Mouse (Mus musculus): ENCODE measurements around the gene Runx2. TPM values are rescaled to one million over a fixed set of nuclear protein-coding genes. Genes with fewer than 3 reads are reported as not detected.

Runx2 gene
- total and polyA plus RNA-seq, 3 experiments = not detected

DNA sequence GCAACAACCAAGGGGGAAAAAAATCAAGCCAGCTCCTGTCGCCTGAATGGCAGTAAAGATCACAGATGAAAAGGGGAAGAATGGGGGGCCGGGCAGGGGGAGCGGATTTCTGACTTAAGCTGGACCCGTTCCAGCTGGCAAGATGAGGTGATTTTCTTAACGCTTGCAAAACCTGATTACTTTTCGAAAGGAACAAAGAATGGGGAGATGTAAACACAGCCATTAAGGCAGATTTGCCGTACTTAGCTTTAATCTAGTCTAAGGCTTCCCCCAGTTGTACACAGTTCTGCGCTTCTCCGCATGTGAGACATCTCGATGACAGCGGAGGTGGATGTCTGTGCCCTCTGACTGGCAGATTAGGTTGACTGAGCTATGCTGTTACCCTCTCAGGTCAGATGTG is 144.6 kb downstream of the Runx2 start:
- Histone ChIP-seq H3K79me2 (ENCODE audit: control insufficient read depth, insufficient read depth, low read length, poor library complexity) (no peaks in the 10 kb centered on the region), H3K9ac (ENCODE audit: control insufficient read depth, low read depth, low read length, poor library complexity, severe bottlenecking) (no peak overlapping the region), H3K9me3 (replicated peaks; ENCODE audit: insufficient read depth, low read length) (no peaks in the 10 kb centered on the region), H3K27ac (ENCODE audit: control insufficient read depth, low read depth, low read length) (no peak overlapping the region), H3K4me1 (ENCODE audit: control insufficient read depth in 1 of 2, insufficient read depth in 2 of 2, low read length in 2 of 2) (peaks cover 4 to 16% of the 10 kb centered on the region in 2 experiments), H3K4me3 (ENCODE audit: control insufficient read depth in 1 of 2, insufficient read depth in 1 of 2, low read depth in 2 of 2, low read length in 2 of 2) (no peak overlapping the region), H3K27me3 (ENCODE audit: control insufficient read depth in 1 of 2, insufficient read depth in 2 of 2, low read length in 2 of 2) (no peaks in the 10 kb centered on the region), H3K36me3 (ENCODE audit: control insufficient read depth in 1 of 2, insufficient read depth in 2 of 2, low read length in 2 of 2) (peaks cover 0 to 3% of the 10 kb centered on the region in 2 experiments; a peak in 2 of 4 replicates)
- TF ChIP-seq EP300 (IDR thresholded peaks at IDR 0.05; ENCODE audit: low read depth in 1 of 2, low read length in 2 of 2) (peak; percentile 46 to 56), CHD1 (IDR thresholded peaks at IDR 0.05; ENCODE audit: low read depth, low read length) (no peak), MAZ (IDR thresholded peaks at IDR 0.05; ENCODE audit: low read depth, low read length) (0 out of 2 replicates have a peak, but pooled peaks have one; percentile 47), TCF12 (IDR thresholded peaks at IDR 0.05; ENCODE audit: low read depth, low read length) (peak; percentile 34; the same call in 1 of the 2 replicates), RCOR1 (IDR thresholded peaks at IDR 0.05; ENCODE audit: low read depth, low read length) (peak; percentile 84), TAL1 (IDR thresholded peaks at IDR 0.05; ENCODE audit: low read length) (no peak), ETS1 (IDR thresholded peaks at IDR 0.05; ENCODE audit: low read depth, low read length) (peak; percentile 51; the same call in 1 of the 2 replicates), ZNF384 (IDR thresholded peaks at IDR 0.05; ENCODE audit: low read depth, low read length) (peak; percentile 28; the same call in 1 of the 2 replicates)
- peak; percentile 67 for DNase-seq (ENCODE audit: low read depth, low spot score)

DNA sequence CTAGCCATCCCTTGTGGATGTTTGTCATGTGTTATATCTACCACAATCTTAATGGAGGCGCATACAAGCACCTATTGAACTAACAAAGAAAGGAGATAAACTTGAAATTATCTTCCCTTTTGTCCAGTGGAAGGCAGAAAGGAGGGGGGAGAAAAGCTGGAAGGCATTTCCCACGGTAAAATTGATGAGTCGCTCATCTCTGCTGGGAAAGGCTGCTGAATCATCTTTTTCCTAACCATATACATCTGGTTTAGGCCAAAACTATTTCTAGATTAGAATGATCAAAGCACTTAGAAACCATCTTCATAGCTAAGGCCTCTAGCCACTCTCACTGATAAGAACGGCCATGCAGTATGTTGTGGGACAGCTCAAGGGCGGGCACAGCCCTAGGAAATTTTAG is 147.3 kb downstream of the Runx2 start:
- DNase-seq (ENCODE audit: low read depth, low spot score) = no peak
- Histone ChIP-seq H3K79me2 (ENCODE audit: control insufficient read depth, insufficient read depth, low read length, poor library complexity) (no peaks in the 10 kb centered on the region), H3K27ac (ENCODE audit: control insufficient read depth, low read depth, low read length) (no peak overlapping the region), H3K9me3 (replicated peaks; ENCODE audit: insufficient read depth, low read length) (no peaks in the 10 kb centered on the region), H3K9ac (ENCODE audit: control insufficient read depth, low read depth, low read length, poor library complexity, severe bottlenecking) (no peak overlapping the region), H3K4me3 (ENCODE audit: control insufficient read depth in 1 of 2, insufficient read depth in 1 of 2, low read depth in 2 of 2, low read length in 2 of 2) (no peak overlapping the region), H3K4me1 (ENCODE audit: control insufficient read depth in 1 of 2, insufficient read depth in 2 of 2, low read length in 2 of 2) (peaks cover 4 to 13% of the 10 kb centered on the region in 2 experiments), H3K27me3 (ENCODE audit: control insufficient read depth in 1 of 2, insufficient read depth in 2 of 2, low read length in 2 of 2) (no peaks in the 10 kb centered on the region; a peak in 1 of 4 replicates), H3K36me3 (ENCODE audit: control insufficient read depth in 1 of 2, insufficient read depth in 2 of 2, low read length in 2 of 2) (peaks cover 0 to 3% of the 10 kb centered on the region in 2 experiments; a peak in 2 of 4 replicates)
- no peak for TF ChIP-seq SIN3A (IDR thresholded peaks at IDR 0.05; ENCODE audit: low read length)
- TF ChIP-seq USF1 (IDR thresholded peaks at IDR 0.05; ENCODE audit: low read depth, low read length) = no peak
- TF ChIP-seq CHD1 (IDR thresholded peaks at IDR 0.05; ENCODE audit: low read depth, low read length) = no peak
- no peak for TF ChIP-seq POLR2A (IDR thresholded peaks at IDR 0.05; ENCODE audit: control insufficient read depth in 1 of 2, insufficient read depth in 1 of 2, low read depth in 1 of 2, low read length in 2 of 2, poor library complexity in 1 of 2)
- TF ChIP-seq MAZ (IDR thresholded peaks at IDR 0.05; ENCODE audit: low read depth, low read length) = no peak
- TF ChIP-seq ELF1 (IDR thresholded peaks at IDR 0.05; ENCODE audit: low read depth, low read length) = no peak
- no peak for TF ChIP-seq HCFC1 (IDR thresholded peaks at IDR 0.05; ENCODE audit: low read depth, low read length)
- no peak for TF ChIP-seq JUND (IDR thresholded peaks at IDR 0.05; ENCODE audit: low read depth, low read length)
- no peak for TF ChIP-seq TCF12 (IDR thresholded peaks at IDR 0.05; ENCODE audit: low read depth, low read length)
- TF ChIP-seq GATA1 (IDR thresholded peaks at IDR 0.05; ENCODE audit: low read depth, low read length) = no peak
- TF ChIP-seq ZC3H11A (IDR thresholded peaks at IDR 0.05; ENCODE audit: low read depth, low read length) = no peak
- TF ChIP-seq SMC3 (IDR thresholded peaks at IDR 0.05; ENCODE audit: low read depth, low read length) = no peak
- TF ChIP-seq MAX (IDR thresholded peaks at IDR 0.05; ENCODE audit: low read length) = no peak
- no peak for TF ChIP-seq TBP (IDR thresholded peaks at IDR 0.05; ENCODE audit: low read depth, low read length)
- TF ChIP-seq TAL1 (IDR thresholded peaks at IDR 0.05; ENCODE audit: low read length) = no peak
- no peak for TF ChIP-seq UBTF (IDR thresholded peaks at IDR 0.05; ENCODE audit: borderline replicate concordance, insufficient read depth, low read depth, low read length)
- TF ChIP-seq CHD2 (IDR thresholded peaks at IDR 0.05; ENCODE audit: low read length) = no peak
- TF ChIP-seq ZNF384 (IDR thresholded peaks at IDR 0.05; ENCODE audit: low read depth, low read length) = no peak
- TF ChIP-seq POLR2AphosphoS5 (IDR thresholded peaks at IDR 0.05; ENCODE audit: borderline replicate concordance, low read depth, low read length) = no peak
